In genomic region chr16:48675607-48676006, GRCm38 (mm10) we compare ENCODE assay signal across 9 mouse cellular contexts.
DNase-seq lines count a peak whose midpoint lies in the region; ATAC-seq and TF ChIP-seq lines count a peak whose summit lies in the region.
"Had no signal": no experiment of that assay in that cellular context is flagged by ENCODE, and none has a peak within 500 bp of the region (broad histone marks: within the 10 kb centered on the region; RNA-seq: fewer than 3 reads in every experiment).

No protein-coding gene starts in this region.

- peak; percentile 81 for TF ChIP-seq CTCF in lung, postnatal 0 days (IDR thresholded peaks at IDR 0.05)

- no peak for TF ChIP-seq EP300 in lung, postnatal 0 days (IDR thresholded peaks at IDR 0.05)

- no peaks in the 10 kb centered on the region for H3K27me3 ChIP-seq in lung, postnatal 0 days (replicated peaks; ENCODE audit: insufficient read depth, low read length)
- H3K27me3 ChIP-seq: heart, embryonic 15.5 days had no signal

- H3K4me1 ChIP-seq in lung, postnatal 0 days (ENCODE audit: insufficient read depth, low read depth, low read length) = no peaks in the 10 kb centered on the region

- H3K9ac ChIP-seq in lung, postnatal 0 days (replicated peaks; ENCODE audit: low read depth) = no peak overlapping the region
- H3K9ac ChIP-seq: heart, embryonic 15.5 days had no signal

- no peak overlapping the region for H3K27ac ChIP-seq in lung, postnatal 0 days (ENCODE audit: low read length)
- H3K27ac ChIP-seq: heart, embryonic 15.5 days had no signal

- peak; percentile 55; the same call in 1 of the 2 replicates for ATAC-seq in lung, postnatal 0 days

- H3K4me3 ChIP-seq in lung, postnatal 0 days (ENCODE audit: low read depth, low read length) = no peak overlapping the region
- H3K4me3 ChIP-seq: heart, embryonic 15.5 days had no signal

- 10% methylated on average over 10 of the region's 10 CpGs for WGBS in lung, postnatal 0 days

- H3K36me3 ChIP-seq in lung, postnatal 0 days (ENCODE audit: insufficient read depth, low read length) = no peaks in the 10 kb centered on the region
- H3K36me3 ChIP-seq: heart, embryonic 15.5 days had no signal

- H3K4me2 ChIP-seq in lung, postnatal 0 days (replicated peaks; ENCODE audit: low read depth, low read length) = no peak overlapping the region; the same call in 1 of the 2 replicates
- H3K4me2 ChIP-seq: heart, embryonic 15.5 days had no signal

- DNase-seq in CD8-positive naive resting alpha-beta T cell, adult 2 months (ENCODE audit: low read depth in 2 of 2, low spot score in 2 of 2) = peak; percentile 62 to 72
- peak; percentile 89 for DNase-seq in brain, adult 2 months (ENCODE audit: low read depth, low spot score)
- peak; percentile 73 for DNase-seq in fibroblast of lung, adult 2 months (ENCODE audit: low read depth)
- DNase-seq in heart, postnatal 4 days = peak; percentile 78
- peak; percentile 51 to 70 for DNase-seq in layer of hippocampus, adult 18-20 months (ENCODE audit: low spot score in 2 of 2)
- peak; percentile 84 for DNase-seq in lung, postnatal 0 days (ENCODE audit: low spot score)
- DNase-seq in ovary, postnatal 14 days (ENCODE audit: low spot score) = peak; percentile 56
- DNase-seq in thymus, postnatal 0 days (ENCODE audit: low spot score) = peak; percentile 92

- no peaks in the 10 kb centered on the region for H3K9me3 ChIP-seq in lung, postnatal 0 days (ENCODE audit: low read length)
- H3K9me3 ChIP-seq: heart, embryonic 15.5 days had no signal
